Mouse (Mus musculus) left cerebral cortex, postnatal 36 days (tissue): Measurements from ENCODE around the gene Elf5. TPM values are rescaled to one million over a fixed set of nuclear protein-coding genes. Genes with fewer than 3 reads are reported as not detected.

ENCODE experiments used
- DNase-seq, 2 experiments: peaks; one replicate each; pipeline ENCODE4 v3.0.0; 2021 to 2022; ENCODE audit warnings: low spot score in 2 of 2, mixed read lengths in 1 of 2
- intact Hi-C: fragments of 180-260 bp; cut with DNase I; formaldehyde crosslinking; loops from one replicate; pipeline ENCODE4 v1.15.1; 2025
- total RNA-seq, 2 experiments: library from RNA; stranded (reverse); gene quantifications; 2 replicates each; pipeline ENCODE4 v1.2.3; 2021

Elf5 gene
- total RNA-seq, 2 experiments from 2014 or later = 0.72 to 1.2 TPM

GRCm38 (mm10) chr2:103465429-103465828 lies 53.9 kb downstream of the Elf5 start:
- intact Hi-C loops = no loop called here
- DNase-seq = no peak

- no peak for DNase-seq
- intact Hi-C loops = no loop called here
These were observed 54.8 kb downstream of the Elf5 start for GRCm38 (mm10) chr2:103466272-103466671.

DNA sequence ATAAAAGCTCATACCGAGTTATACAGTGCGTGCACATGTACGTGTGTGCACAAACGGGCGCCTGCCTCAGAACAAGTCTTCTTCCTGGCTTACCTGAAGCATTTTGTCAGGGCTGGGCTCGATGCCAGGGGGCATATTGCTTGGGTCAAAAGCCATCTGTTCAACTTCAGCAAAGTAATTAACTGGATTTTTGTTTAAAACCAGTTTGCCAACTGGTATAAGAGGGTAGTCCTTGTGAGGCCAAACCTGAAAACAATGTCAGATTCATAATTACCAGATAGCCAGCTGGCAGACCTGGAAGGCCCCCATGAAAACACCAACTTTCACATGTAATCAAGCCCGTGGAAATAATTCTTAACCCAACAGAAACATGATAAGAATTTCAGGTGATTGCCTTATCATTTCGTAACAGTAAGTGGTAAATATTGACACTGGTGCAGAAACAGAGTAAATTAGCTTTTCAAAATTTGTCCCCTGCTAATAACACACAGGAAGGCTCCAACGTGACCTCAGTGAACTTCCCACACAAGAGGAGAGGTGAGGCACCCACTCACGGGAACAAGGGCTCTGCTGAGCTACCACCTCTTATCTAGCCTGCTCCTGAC lies 55.6 kb downstream of the Elf5 start:
- intact Hi-C loops = no loop called here
- DNase-seq = no peak

DNA sequence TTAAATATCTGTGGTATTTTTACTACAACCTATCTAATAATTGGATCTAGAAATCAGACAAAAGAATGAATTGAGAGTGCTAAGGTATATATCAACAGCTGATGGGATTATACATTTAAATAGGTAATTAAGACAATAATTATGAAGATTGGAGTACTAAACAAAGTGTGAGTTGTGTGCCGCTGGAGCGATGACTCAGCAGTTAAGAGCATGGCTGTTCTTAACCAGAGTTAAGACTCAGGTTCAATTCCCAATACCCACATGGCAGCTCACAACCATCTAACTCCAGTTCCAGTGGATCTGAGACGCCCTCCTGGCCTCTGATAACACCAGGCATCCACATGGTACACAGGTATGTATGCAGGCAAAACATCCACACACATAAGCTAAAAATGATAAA lies 61.9 kb downstream of the Elf5 start:
- intact Hi-C loops = no loop called here
- no peak for DNase-seq

GRCm38 (mm10) chr2:103476180-103476579 lies 64.7 kb downstream of the Elf5 start:
- intact Hi-C loops = no loop called here
- DNase-seq = no peak

- DNase-seq = no peak
- intact Hi-C loops = no loop called here
These were observed 65.2 kb downstream of the Elf5 start for GRCm38 (mm10) chr2:103476657-103477056.

GRCm38 (mm10) chr2:103477456-103477855 lies 66.0 kb downstream of the Elf5 start:
- intact Hi-C loops = no loop called here
- no peak for DNase-seq

DNA sequence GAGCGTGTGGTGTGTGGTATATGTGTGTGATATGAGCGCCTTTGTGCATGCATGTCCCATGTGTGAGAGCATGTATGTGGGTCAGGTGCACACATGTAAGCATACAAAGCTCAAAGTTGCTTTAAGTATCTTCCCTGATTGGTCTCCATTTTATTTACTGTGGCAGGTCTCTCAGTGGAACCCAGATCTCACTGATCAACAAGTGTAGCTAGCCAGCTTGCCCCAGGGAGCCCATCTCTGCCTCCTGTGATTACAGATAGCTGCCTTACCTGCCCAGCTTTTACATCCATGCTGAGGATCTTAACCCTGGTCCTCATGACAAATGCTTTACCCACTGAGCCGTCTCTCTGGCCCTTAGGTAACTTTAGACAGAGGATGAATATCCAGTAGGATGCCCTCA lies 66.8 kb downstream of the Elf5 start:
- intact Hi-C loops = no loop called here
- DNase-seq = no peak

- no peak for DNase-seq
- intact Hi-C loops = no loop called here
These were observed 68.8 kb downstream of the Elf5 start for GRCm38 (mm10) chr2:103480240-103480639.

GRCm38 (mm10) chr2:103480871-103481270 lies 69.4 kb downstream of the Elf5 start:
- intact Hi-C loops = no loop called here
- DNase-seq = no peak

GRCm38 (mm10) chr2:103481314-103482231 lies 70.1 kb downstream of the Elf5 start:
- intact Hi-C loops = no loop called here
- no peak for DNase-seq

DNA sequence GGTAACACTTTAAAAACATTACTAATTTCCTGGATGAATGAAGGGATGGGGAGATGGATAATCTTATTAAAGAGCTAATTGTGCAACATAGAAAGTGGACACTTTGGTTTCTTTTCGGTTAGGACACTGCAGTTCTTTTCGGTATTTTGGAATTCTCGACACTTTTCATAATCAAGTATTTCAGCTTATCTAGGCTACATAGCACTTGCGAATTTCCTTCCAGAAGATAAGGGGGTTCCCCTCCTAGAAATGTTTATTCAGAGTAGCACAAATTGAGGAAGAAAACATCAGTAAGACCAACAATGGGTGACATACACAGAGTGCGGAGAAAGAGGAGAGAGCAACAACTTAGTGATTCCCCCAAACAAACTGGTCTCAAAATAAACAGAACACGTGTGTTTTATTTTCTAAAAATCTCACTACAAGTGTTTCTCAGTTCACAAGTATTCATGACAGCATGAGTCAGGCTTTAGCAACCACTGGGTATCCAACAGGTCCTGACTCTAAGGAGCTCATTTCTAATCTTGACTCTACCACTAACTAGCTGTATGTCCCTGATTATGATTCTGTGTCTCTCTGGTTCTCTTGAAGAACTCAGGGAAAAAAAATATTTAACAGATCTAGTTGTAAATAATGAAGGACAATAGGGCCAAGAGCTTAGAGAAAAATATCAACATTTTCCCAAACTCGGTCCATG lies 71.9 kb downstream of the Elf5 start:
- intact Hi-C loops = no loop called here
- no peak for DNase-seq

DNA sequence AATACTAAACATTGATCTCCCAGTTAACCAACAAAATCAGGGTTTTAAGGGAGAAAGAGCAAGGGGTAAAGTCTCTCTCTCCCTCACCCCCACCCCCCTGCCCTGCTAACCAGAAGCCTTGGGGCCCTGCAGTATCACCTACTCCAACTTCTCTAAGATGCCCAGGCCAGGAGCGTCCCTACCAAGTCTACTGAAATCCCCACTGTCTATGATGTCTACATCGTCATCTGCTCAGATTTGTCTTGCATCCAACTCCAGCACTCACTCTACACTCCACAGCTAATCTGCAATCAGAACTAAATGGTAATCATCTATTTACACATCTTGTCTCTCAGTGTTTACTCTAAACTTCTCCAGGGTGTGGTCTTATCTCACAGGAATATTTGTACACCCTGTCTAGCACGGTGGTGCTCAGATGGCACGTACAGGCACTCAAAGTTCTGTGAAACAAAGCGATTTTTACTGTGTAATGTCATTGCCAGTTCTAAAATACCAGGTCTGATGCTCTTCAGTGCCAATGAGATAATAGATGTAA lies 72.6 kb downstream of the Elf5 start:
- intact Hi-C loops = no loop called here
- DNase-seq = no peak

DNA sequence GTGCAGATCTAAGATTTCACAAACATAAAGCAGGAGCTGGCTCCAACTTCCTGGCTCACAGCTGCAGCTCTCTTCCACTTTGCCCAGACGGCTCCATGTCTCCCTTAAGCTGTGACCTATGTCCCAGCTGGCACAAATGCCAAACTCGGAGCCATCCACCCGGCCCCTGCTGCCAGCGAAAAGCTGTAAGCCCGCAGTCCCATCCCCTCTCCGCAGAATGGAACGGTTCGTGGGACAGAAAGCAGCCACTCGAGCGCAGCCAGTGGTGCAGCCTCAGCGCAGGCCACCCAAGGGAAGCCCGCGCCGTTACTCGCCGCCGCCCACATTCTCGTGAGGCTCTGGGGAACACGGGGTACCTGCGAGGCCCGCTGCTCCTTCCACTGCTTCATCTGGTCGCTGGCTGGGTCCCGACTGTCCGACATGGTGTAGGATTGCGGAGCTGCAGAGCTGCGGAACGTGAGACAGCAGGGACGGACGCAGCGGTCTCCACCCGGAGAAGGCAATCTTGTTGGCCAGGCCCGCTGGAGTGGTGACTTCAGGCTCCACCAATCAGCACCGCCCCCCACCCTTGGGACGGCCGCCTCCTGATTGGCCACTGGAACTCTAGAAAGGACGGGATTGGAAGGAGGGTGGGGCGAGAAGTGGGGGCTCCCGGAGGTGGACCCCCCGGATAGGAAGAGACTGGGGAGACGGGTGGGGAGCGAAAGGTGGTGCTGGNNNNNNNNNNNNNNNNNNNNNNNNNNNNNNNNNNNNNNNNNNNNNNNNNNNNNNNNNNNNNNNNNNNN lies 73.3 kb downstream of the Elf5 start, which contains the start of gene Cat:
TSS of gene Cat (minus strand) at position 544 of the 785 bp plus-strand sequence.
- peak; percentile 93 to 95 for DNase-seq
- intact Hi-C loops = no loop called here

DNA sequence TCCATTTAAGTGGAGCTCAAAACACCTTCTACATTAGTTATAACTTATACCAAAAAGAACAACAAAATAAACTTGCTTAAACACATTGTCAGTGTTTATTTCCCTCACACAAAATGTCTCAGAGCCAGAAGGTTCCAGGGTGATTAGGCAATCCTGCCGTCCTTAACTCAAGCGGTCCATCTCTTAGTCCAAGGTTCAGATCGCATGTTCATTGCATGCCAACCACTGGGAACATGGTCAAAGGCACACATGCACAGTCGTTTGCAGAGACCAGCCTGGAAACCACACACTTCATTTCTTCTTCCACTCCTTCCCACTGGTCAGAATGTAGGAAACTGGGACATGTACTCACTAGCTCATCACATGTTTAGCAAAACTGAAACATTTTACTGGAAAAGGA lies 81.0 kb downstream of the Elf5 start:
- intact Hi-C loops = loop anchor here (10.0 kb wide), 1 partner anchor 52 kb away; no protein-coding TSS in a partner anchor

GRCm38 (mm10) chr2:103493827-103494226 lies 82.3 kb downstream of the Elf5 start:
- no peak for DNase-seq
- intact Hi-C loops = loop anchor here (10.0 kb wide), 1 partner anchor 51 kb away; no protein-coding TSS in a partner anchor

More for the DNA sequence above, 81.0 kb downstream of the Elf5 start:
- DNase-seq = no peak

- intact Hi-C loops = loop anchor here (10.0 kb wide), 1 partner anchor 49 kb away; no protein-coding TSS in a partner anchor
- DNase-seq = no peak
These were observed 84.3 kb downstream of the Elf5 start for GRCm38 (mm10) chr2:103495633-103496418.
